Mouse (Mus musculus): Measurements from ENCODE around the gene Pigh. TPM values are rescaled to one million over a fixed set of nuclear protein-coding genes. Genes with fewer than 3 reads are reported as not detected.

The Pigh gene
- total and polyA plus RNA-seq, 2 experiments from 2014 or later: 9.7 to 9.8 TPM

DNA sequence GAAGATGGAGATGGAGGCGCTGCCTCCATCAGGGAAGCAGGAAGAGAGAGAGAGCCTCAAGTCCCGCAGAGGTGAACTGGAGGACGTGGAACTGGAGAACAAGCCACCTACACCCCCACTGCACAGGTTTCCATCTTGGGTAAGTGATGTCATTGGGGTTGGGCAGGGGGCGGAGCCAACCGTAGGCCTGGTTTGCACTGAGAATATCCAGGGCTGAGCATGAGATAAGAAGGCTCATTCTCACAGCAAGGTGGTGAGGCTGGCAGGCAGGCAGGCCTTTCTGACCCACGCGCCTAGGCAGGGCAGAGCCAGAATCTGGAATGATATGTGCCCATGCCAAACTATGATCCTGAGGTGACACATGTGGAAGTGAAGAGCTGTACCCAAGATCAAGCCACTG, 34.2 kb downstream of the Pigh start:
- no peaks in the 10 kb centered on the region for H3K9me3 ChIP-seq (replicated peaks; ENCODE audit: control insufficient read depth, low read length)
- DNase-seq (ENCODE audit: low spot score): peak; percentile 93

DNA sequence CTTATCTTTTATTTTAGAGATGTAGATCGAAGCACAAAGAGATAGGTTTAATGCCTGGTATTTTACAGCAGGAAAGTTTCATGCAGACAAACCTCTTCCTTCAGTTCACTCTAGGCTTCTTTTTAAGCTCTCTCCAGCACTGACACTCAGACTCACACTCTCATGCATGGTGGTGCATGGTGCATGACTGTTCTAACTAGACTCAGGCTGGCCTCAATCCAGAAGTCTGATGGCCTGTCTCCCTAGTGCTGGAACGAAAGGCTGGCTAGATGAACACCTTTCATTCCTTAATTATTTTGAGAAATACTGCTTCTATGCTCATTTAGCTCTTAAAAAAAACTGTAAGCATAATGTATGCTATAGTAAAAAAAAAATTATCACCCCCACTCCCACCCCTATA, 37.4 kb downstream of the Pigh start:
- 74% methylated on average over 2 of the region's 2 CpGs for WGBS
- TF ChIP-seq CTCF (IDR thresholded peaks at IDR 0.05; ENCODE audit: low read depth) (no peak), EP300 (IDR thresholded peaks at IDR 0.05; ENCODE audit: low read depth) (no peak)
- Histone ChIP-seq H3K9me3 (replicated peaks; ENCODE audit: control insufficient read depth, low read length) (no peaks in the 10 kb centered on the region), H3K4me2 (ENCODE audit: low read depth, low read length) (no peak overlapping the region), H3K4me3 (ENCODE audit: low read depth, low read length) (no peak overlapping the region), H3K27me3 (ENCODE audit: control insufficient read depth, insufficient read depth, low read length) (peaks cover 4% of the 10 kb centered on the region; the same call in 1 of the 2 replicates), H3K36me3 (replicated peaks; ENCODE audit: control insufficient read depth, insufficient read depth, low read length) (peaks cover 7% of the 10 kb centered on the region; the same call in 1 of the 2 replicates), H3K4me1 (ENCODE audit: control insufficient read depth, insufficient read depth) (peaks cover 30% of the 10 kb centered on the region), H3K9ac (replicated peaks; ENCODE audit: low read depth, low read length) (no peak overlapping the region), H3K27ac (ENCODE audit: low read depth) (no peak overlapping the region)
- DNase-seq (ENCODE audit: low spot score) (no peak), ATAC-seq (ENCODE audit: insufficient read depth, low read depth) (no peak)

More for the DNA sequence above, 34.2 kb downstream of the Pigh start:
- H3K4me2 ChIP-seq (ENCODE audit: low read depth, low read length): no peak overlapping the region
- 36% methylated on average over 7 of the region's 7 CpGs for WGBS
- ATAC-seq (ENCODE audit: insufficient read depth, low read depth): peak; percentile 96
- peaks cover 17% of the 10 kb centered on the region for H3K4me1 ChIP-seq (ENCODE audit: control insufficient read depth, insufficient read depth)
- peaks cover 7% of the 10 kb centered on the region; the same call in 1 of the 2 replicates for H3K36me3 ChIP-seq (replicated peaks; ENCODE audit: control insufficient read depth, insufficient read depth, low read length)
- no peaks in the 10 kb centered on the region for H3K27me3 ChIP-seq (ENCODE audit: control insufficient read depth, insufficient read depth, low read length)
- H3K4me3 ChIP-seq (ENCODE audit: low read depth, low read length): no peak overlapping the region
- H3K9ac ChIP-seq (replicated peaks; ENCODE audit: low read depth, low read length): no peak overlapping the region
- peak overlapping the region; percentile 57 for H3K27ac ChIP-seq (ENCODE audit: low read depth)
- TF ChIP-seq EP300 (IDR thresholded peaks at IDR 0.05; ENCODE audit: low read depth): peak; percentile 98
- TF ChIP-seq CTCF (IDR thresholded peaks at IDR 0.05; ENCODE audit: low read depth): no peak

DNA sequence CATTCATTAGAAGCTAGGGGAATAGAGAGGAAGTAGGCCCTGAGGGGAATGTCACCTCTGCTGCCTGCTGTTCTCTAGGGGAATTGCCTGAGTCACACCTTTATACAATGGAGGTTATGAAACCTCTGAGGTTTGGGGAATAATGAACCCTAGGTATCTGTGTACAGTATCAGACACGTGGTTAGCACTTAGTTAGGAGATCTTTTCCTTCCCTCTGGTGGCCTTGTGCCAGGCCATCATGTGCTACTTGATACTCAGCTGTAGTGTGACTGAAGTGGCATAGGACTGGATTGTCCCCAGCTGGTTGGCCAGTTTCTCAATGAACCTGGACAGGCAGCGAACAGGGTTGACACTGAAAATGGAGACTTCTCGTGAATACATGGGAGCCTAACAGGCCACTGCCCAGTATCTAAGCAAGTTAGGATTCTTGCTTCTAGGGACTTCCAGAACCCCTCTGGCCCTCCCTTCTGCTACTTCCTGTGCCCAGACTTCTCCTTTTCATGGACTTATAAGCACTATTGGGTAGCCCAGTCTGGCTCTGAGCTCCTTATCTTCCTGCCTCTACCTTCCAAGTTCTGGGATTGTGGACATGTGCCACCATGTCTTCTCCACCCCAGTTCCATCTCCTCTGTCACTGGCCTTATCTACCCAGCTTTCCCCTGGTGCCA, 38.8 kb downstream of the Pigh start:
- 36% methylated on average over 3 of the region's 3 CpGs for WGBS
- Histone ChIP-seq H3K9me3 (replicated peaks; ENCODE audit: control insufficient read depth, low read length) (no peaks in the 10 kb centered on the region), H3K4me1 (ENCODE audit: control insufficient read depth, insufficient read depth) (peaks cover 36% of the 10 kb centered on the region), H3K4me3 (ENCODE audit: low read depth, low read length) (no peak overlapping the region), H3K9ac (replicated peaks; ENCODE audit: low read depth, low read length) (no peak overlapping the region), H3K27ac (ENCODE audit: low read depth) (no peak overlapping the region), H3K27me3 (ENCODE audit: control insufficient read depth, insufficient read depth, low read length) (peaks cover 13% of the 10 kb centered on the region), H3K36me3 (replicated peaks; ENCODE audit: control insufficient read depth, insufficient read depth, low read length) (peaks cover 7% of the 10 kb centered on the region; the same call in 1 of the 2 replicates), H3K4me2 (ENCODE audit: low read depth, low read length) (no peak overlapping the region)
- peak; percentile 47 for DNase-seq (ENCODE audit: low spot score)
- no peak for ATAC-seq (ENCODE audit: insufficient read depth, low read depth)
- TF ChIP-seq CTCF (IDR thresholded peaks at IDR 0.05; ENCODE audit: low read depth) (no peak), EP300 (IDR thresholded peaks at IDR 0.05; ENCODE audit: low read depth) (no peak)

DNA sequence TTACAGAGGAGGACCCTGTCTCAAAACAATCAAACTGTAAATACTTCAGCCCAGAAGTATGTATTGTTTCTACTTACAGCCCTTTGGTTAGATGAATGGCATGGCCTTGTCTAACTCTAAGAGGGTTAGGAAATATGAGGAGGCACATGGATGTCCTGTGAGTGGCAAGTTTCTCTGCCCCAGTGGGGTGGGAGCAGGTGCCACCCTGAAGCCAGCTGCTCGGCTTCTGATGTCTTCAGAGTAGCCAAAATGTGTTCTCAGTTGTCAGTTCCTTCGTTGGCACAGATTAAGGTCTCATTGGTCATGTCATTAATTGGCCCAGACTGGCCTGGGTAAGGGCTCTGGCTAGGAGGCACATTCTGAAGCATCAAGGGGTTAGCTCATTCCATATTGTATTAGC, 39.6 kb downstream of the Pigh start:
- peaks cover 37% of the 10 kb centered on the region for H3K4me1 ChIP-seq (ENCODE audit: control insufficient read depth, insufficient read depth)
- no peaks in the 10 kb centered on the region for H3K9me3 ChIP-seq (replicated peaks; ENCODE audit: control insufficient read depth, low read length)
- no peak overlapping the region for H3K4me3 ChIP-seq (ENCODE audit: low read depth, low read length)
- H3K27me3 ChIP-seq (ENCODE audit: control insufficient read depth, insufficient read depth, low read length): peaks cover 13% of the 10 kb centered on the region
- no peak for DNase-seq (ENCODE audit: low spot score)
- H3K4me2 ChIP-seq (ENCODE audit: low read depth, low read length): no peak overlapping the region
- H3K9ac ChIP-seq (replicated peaks; ENCODE audit: low read depth, low read length): no peak overlapping the region
- peaks cover 7% of the 10 kb centered on the region; the same call in 1 of the 2 replicates for H3K36me3 ChIP-seq (replicated peaks; ENCODE audit: control insufficient read depth, insufficient read depth, low read length)
- H3K27ac ChIP-seq (ENCODE audit: low read depth): no peak overlapping the region
- no peak for TF ChIP-seq EP300 (IDR thresholded peaks at IDR 0.05; ENCODE audit: low read depth)
- TF ChIP-seq CTCF (IDR thresholded peaks at IDR 0.05; ENCODE audit: low read depth): no peak
- 79% methylated on average over 2 of the region's 2 CpGs for WGBS
- no peak for ATAC-seq (ENCODE audit: insufficient read depth, low read depth)

DNA sequence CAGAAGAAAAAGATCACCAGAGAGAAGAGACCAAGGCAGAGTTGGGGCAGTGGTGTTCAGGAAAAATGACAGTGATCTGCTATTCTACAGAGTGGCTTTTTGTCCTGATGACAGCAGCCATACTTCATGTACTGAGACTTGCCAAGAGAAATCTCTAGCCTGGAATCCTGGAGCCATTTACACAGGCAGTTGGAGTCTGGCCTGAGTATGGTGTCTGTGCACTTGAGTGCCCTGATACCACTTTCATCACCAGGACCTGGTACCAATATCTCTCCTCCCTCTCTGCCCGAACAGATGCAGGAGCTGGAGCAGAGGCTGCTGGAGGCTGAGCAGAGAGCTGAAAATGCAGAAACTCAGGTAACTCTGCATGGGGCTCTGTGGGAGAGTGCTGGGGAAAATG, 40.6 kb downstream of the Pigh start:
- Histone ChIP-seq H3K9me3 (replicated peaks; ENCODE audit: control insufficient read depth, low read length) (no peaks in the 10 kb centered on the region), H3K9ac (replicated peaks; ENCODE audit: low read depth, low read length) (no peak overlapping the region), H3K4me3 (ENCODE audit: low read depth, low read length) (no peak overlapping the region), H3K27ac (ENCODE audit: low read depth) (peak overlapping the region; percentile 60), H3K4me1 (ENCODE audit: control insufficient read depth, insufficient read depth) (peaks cover 35% of the 10 kb centered on the region), H3K36me3 (replicated peaks; ENCODE audit: control insufficient read depth, insufficient read depth, low read length) (no peaks in the 10 kb centered on the region), H3K4me2 (ENCODE audit: low read depth, low read length) (no peak overlapping the region), H3K27me3 (ENCODE audit: control insufficient read depth, insufficient read depth, low read length) (peaks cover 13% of the 10 kb centered on the region)
- WGBS: 36% methylated on average over 1 of the region's 1 CpGs
- ATAC-seq (ENCODE audit: insufficient read depth, low read depth) (peak; percentile 82), DNase-seq (ENCODE audit: low spot score) (peak; percentile 85)
- TF ChIP-seq CTCF (IDR thresholded peaks at IDR 0.05; ENCODE audit: low read depth): no peak
- peak; percentile 98 for TF ChIP-seq EP300 (IDR thresholded peaks at IDR 0.05; ENCODE audit: low read depth)

DNA sequence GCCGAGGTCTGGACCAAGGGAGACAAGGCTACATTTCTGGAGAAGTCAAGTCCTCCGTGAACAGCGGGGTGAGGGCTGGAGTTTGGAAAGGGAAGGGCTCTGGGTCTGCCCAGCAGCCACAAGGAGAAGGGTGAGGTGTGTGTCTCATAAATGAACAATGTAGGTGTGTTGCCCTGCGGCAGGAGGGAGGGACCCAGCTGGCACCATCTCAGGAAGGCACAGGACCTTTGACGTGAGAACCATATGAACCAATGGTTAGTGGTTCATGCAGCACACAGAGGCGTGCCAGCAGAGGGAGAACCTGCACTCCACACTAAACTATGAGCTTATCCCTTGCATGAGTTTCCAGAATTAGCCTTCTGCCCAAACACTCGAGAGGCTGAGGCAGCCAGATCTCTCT, 42.2 kb downstream of the Pigh start:
- ATAC-seq (ENCODE audit: insufficient read depth, low read depth): no peak

More for the DNA sequence above, 42.2 kb downstream of the Pigh start:
- DNase-seq (ENCODE audit: low spot score): no peak
- TF ChIP-seq CTCF (IDR thresholded peaks at IDR 0.05; ENCODE audit: low read depth) (no peak), EP300 (IDR thresholded peaks at IDR 0.05; ENCODE audit: low read depth) (no peak)
- peaks cover 26% of the 10 kb centered on the region for H3K27me3 ChIP-seq (ENCODE audit: control insufficient read depth, insufficient read depth, low read length)
- no peaks in the 10 kb centered on the region for H3K36me3 ChIP-seq (replicated peaks; ENCODE audit: control insufficient read depth, insufficient read depth, low read length)
- no peak overlapping the region for H3K4me3 ChIP-seq (ENCODE audit: low read depth, low read length)
- H3K27ac ChIP-seq (ENCODE audit: low read depth): no peak overlapping the region
- peaks cover 35% of the 10 kb centered on the region for H3K4me1 ChIP-seq (ENCODE audit: control insufficient read depth, insufficient read depth)
- no peak overlapping the region for H3K4me2 ChIP-seq (ENCODE audit: low read depth, low read length)
- no peak overlapping the region for H3K9ac ChIP-seq (replicated peaks; ENCODE audit: low read depth, low read length)
- no peaks in the 10 kb centered on the region for H3K9me3 ChIP-seq (replicated peaks; ENCODE audit: control insufficient read depth, low read length)
- 88% methylated on average over 7 of the region's 7 CpGs for WGBS
